Mouse (Mus musculus) spleen, adult 18-20 months (tissue): ENCODE data around the gene Nup188.

Source experiments
- DNase-seq, 2 experiments: peaks; one replicate each; pipeline ENCODE4 v3.0.0; 2022; ENCODE audit warnings: mixed read lengths in 2 of 2

The Nup188 gene

DNA sequence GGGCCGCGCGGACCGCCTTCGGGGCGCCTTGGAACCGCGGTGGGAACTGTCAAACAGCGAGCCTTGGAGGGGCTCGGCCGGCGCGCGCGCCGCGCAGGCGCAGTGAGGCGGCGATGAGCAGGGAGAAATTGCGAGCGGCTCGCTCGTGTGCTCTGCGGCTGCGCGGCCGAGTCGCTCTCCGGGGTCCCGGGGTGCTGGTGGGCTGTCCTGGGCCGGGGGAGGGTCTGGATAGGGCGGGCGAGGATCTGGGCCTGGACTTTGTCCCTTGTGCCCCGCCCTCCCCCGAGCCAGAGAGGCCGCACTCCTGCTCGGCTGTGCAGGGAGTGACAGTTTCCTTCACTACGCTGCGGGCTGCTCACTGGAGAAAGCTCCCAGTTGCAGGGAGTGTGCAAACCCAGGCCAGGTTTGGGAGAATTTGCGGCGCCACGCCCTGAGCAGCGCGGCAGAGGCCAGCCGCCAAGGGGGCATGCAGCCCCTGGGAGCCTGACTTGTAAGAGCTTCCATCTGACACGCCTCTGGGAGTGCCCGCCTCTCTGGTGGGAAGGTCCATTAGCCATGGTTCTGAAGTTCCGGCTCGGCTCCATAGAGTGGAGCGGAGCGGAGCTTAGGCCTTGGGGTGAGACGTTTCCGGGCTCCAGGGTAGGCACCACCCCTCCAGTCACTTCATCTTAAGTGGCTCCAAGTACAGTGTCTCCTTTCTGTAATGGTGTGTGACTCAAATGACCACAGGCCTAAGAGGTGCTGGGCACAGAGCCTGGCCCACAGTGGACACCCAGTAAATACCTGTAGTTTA lies 106.6 kb downstream of the Nup188 start:
- DNase-seq = peak; percentile 35 to 45

DNA sequence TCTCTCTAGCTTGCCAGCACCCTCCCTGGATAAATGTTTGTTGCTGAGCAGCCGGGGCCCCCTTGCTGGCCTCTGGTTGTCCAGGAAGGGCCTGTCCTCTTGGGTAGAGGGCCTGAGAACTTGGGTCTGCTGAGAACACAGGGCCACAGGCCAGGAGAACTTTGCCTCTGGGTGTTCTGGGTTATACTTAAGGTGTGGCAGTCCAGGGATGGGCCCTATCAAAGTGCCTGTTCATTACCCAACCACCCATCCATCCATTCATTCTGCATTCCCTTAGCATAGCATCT lies 107.1 kb downstream of the Nup188 start:
- DNase-seq = no peak
